Mouse (Mus musculus): ENCODE measurements around the gene Arhgap27. TPM values are rescaled to one million over a fixed set of nuclear protein-coding genes. Genes with fewer than 3 reads are reported as not detected.

The Arhgap27 gene
- polyA plus RNA-seq, 1 experiment from 2014 or later: 40.2 TPM

GRCm38 (mm10) chr11:103334925-103335324 lies 28.6 kb downstream of the Arhgap27 start:
- no peak overlapping the region for H3K9ac ChIP-seq (ENCODE audit: low read depth, low read length)
- no peaks in the 10 kb centered on the region for H3K9me3 ChIP-seq (ENCODE audit: control insufficient read depth, low read length)
- H3K4me3 ChIP-seq (ENCODE audit: low read length): no peak overlapping the region
- peaks cover 3% of the 10 kb centered on the region; the same call in 1 of the 2 replicates for H3K36me3 ChIP-seq (ENCODE audit: control insufficient read depth, insufficient read depth, low read length)
- peaks cover 19% of the 10 kb centered on the region for H3K4me1 ChIP-seq (ENCODE audit: control insufficient read depth, insufficient read depth, low read length)
- WGBS: 85% methylated on average over 9 of the region's 9 CpGs
- no peaks in the 10 kb centered on the region for H3K27me3 ChIP-seq (replicated peaks; ENCODE audit: control insufficient read depth, insufficient read depth, low read length)
- no peak for ATAC-seq
- no peak overlapping the region for H3K4me2 ChIP-seq (ENCODE audit: low read depth, low read length)
- no peak overlapping the region for H3K27ac ChIP-seq (ENCODE audit: low read length)

GRCm38 (mm10) chr11:103333719-103334398 lies 29.6 kb downstream of the Arhgap27 start:
- Histone ChIP-seq H3K27ac (ENCODE audit: low read length) (no peak overlapping the region), H3K9ac (ENCODE audit: low read depth, low read length) (0 out of 2 replicates have a peak overlapping the region, but pooled peaks have one; percentile 21), H3K4me2 (ENCODE audit: low read depth, low read length) (peak overlapping the region; percentile 50; the same call in 1 of the 2 replicates), H3K9me3 (ENCODE audit: control insufficient read depth, low read length) (no peaks in the 10 kb centered on the region), H3K4me3 (ENCODE audit: low read length) (peak overlapping the region; percentile 28; the same call in 1 of the 2 replicates), H3K36me3 (ENCODE audit: control insufficient read depth, insufficient read depth, low read length) (peaks cover 3% of the 10 kb centered on the region; the same call in 1 of the 2 replicates), H3K4me1 (ENCODE audit: control insufficient read depth, insufficient read depth, low read length) (peaks cover 17% of the 10 kb centered on the region; the same call in 1 of the 2 replicates), H3K27me3 (replicated peaks; ENCODE audit: control insufficient read depth, insufficient read depth, low read length) (no peaks in the 10 kb centered on the region)
- ATAC-seq: 0 out of 2 replicates have a peak, but pooled peaks have one; percentile 29
- 24% methylated on average over 40 of the region's 40 CpGs for WGBS

GRCm38 (mm10) chr11:103332890-103333651 lies 30.4 kb downstream of the Arhgap27 start:
- Histone ChIP-seq H3K27ac (ENCODE audit: low read length) (no peak overlapping the region), H3K4me1 (ENCODE audit: control insufficient read depth, insufficient read depth, low read length) (peaks cover 15% of the 10 kb centered on the region; the same call in 1 of the 2 replicates), H3K4me3 (ENCODE audit: low read length) (peak overlapping the region; percentile 28), H3K9me3 (ENCODE audit: control insufficient read depth, low read length) (no peaks in the 10 kb centered on the region), H3K36me3 (ENCODE audit: control insufficient read depth, insufficient read depth, low read length) (peaks cover 3% of the 10 kb centered on the region; the same call in 1 of the 2 replicates), H3K9ac (ENCODE audit: low read depth, low read length) (peak overlapping the region; percentile 25; the same call in 1 of the 2 replicates), H3K27me3 (replicated peaks; ENCODE audit: control insufficient read depth, insufficient read depth, low read length) (no peaks in the 10 kb centered on the region), H3K4me2 (ENCODE audit: low read depth, low read length) (peak overlapping the region; percentile 50)
- 43% methylated on average over 34 of the region's 34 CpGs for WGBS
- peak; percentile 20; the same call in 1 of the 2 replicates for ATAC-seq

GRCm38 (mm10) chr11:103332186-103332889 lies 31.2 kb downstream of the Arhgap27 start:
- WGBS: 34% methylated on average over 18 of the region's 18 CpGs
- H3K4me1 ChIP-seq (ENCODE audit: control insufficient read depth, insufficient read depth, low read length): peaks cover 15% of the 10 kb centered on the region; the same call in 1 of the 2 replicates
- H3K27me3 ChIP-seq (replicated peaks; ENCODE audit: control insufficient read depth, insufficient read depth, low read length): no peaks in the 10 kb centered on the region
- no peaks in the 10 kb centered on the region for H3K9me3 ChIP-seq (ENCODE audit: control insufficient read depth, low read length)
- peak; percentile 34 for ATAC-seq
- peaks cover 3% of the 10 kb centered on the region; the same call in 1 of the 2 replicates for H3K36me3 ChIP-seq (ENCODE audit: control insufficient read depth, insufficient read depth, low read length)
- peak overlapping the region; percentile 50 for H3K4me2 ChIP-seq (ENCODE audit: low read depth, low read length)
- 0 out of 2 replicates have a peak overlapping the region, but pooled peaks have one; percentile 24 for H3K9ac ChIP-seq (ENCODE audit: low read depth, low read length)
- H3K27ac ChIP-seq (ENCODE audit: low read length): no peak overlapping the region; the same call in 1 of the 2 replicates
- peak overlapping the region; percentile 28; the same call in 1 of the 2 replicates for H3K4me3 ChIP-seq (ENCODE audit: low read length)

DNA sequence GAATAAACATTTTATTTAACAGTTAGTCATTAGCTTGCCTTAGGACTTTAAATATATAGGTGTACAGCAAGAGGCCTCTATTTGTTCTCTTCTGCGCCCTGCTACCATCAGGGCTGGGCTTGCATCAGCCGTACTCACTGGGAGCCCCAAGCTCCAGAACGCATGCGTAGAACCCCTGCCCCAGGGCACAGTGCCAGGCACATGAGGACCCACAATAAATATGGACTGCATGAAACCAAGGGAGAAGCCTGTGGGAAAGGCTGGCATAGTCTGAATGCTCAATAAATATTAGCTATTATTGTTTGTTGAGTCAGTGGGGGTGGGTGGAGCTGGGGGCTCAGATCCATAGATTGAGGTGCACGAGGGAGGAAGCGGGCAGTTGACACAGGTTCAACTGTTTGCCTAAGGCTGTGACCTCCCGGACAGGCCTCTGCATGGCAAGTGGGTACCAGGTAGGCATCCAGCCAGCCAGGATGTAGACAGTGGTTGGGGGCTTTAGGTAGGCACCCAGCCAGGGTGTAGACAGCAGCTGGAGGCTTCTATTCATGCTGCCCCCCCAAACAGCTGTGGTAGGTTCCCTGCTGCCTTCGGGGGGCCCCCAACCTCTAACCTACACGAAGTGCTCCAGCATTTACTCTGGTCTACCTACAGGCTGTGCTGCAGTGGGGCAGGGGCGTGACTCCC lies 31.8 kb downstream of the Arhgap27 start:
- H3K27me3 ChIP-seq (replicated peaks; ENCODE audit: control insufficient read depth, insufficient read depth, low read length): no peaks in the 10 kb centered on the region

GRCm38 (mm10) chr11:103330651-103331319 lies 32.7 kb downstream of the Arhgap27 start:
- Histone ChIP-seq H3K4me1 (ENCODE audit: control insufficient read depth, insufficient read depth, low read length) (peaks cover 14% of the 10 kb centered on the region; the same call in 1 of the 2 replicates), H3K9ac (ENCODE audit: low read depth, low read length) (no peak overlapping the region), H3K4me2 (ENCODE audit: low read depth, low read length) (no peak overlapping the region), H3K9me3 (ENCODE audit: control insufficient read depth, low read length) (no peaks in the 10 kb centered on the region), H3K27ac (ENCODE audit: low read length) (no peak overlapping the region), H3K36me3 (ENCODE audit: control insufficient read depth, insufficient read depth, low read length) (no peaks in the 10 kb centered on the region), H3K27me3 (replicated peaks; ENCODE audit: control insufficient read depth, insufficient read depth, low read length) (no peaks in the 10 kb centered on the region), H3K4me3 (ENCODE audit: low read length) (no peak overlapping the region)
- 69% methylated on average over 7 of the region's 7 CpGs for WGBS
- ATAC-seq: no peak

More for the DNA sequence above, 31.8 kb downstream of the Arhgap27 start:
- peaks cover 3% of the 10 kb centered on the region; the same call in 1 of the 2 replicates for H3K36me3 ChIP-seq (ENCODE audit: control insufficient read depth, insufficient read depth, low read length)
- H3K4me1 ChIP-seq (ENCODE audit: control insufficient read depth, insufficient read depth, low read length): peaks cover 15% of the 10 kb centered on the region; the same call in 1 of the 2 replicates
- 92% methylated on average over 10 of the region's 10 CpGs for WGBS
- H3K4me3 ChIP-seq (ENCODE audit: low read length): no peak overlapping the region
- no peak for ATAC-seq
- no peak overlapping the region for H3K4me2 ChIP-seq (ENCODE audit: low read depth, low read length)
- peak overlapping the region; percentile 24; the same call in 1 of the 2 replicates for H3K9ac ChIP-seq (ENCODE audit: low read depth, low read length)
- H3K27ac ChIP-seq (ENCODE audit: low read length): no peak overlapping the region
- no peaks in the 10 kb centered on the region for H3K9me3 ChIP-seq (ENCODE audit: control insufficient read depth, low read length)

- no peak overlapping the region for H3K4me3 ChIP-seq (ENCODE audit: low read length)
- no peaks in the 10 kb centered on the region for H3K27me3 ChIP-seq (replicated peaks; ENCODE audit: control insufficient read depth, insufficient read depth, low read length)
- ATAC-seq: no peak
- no peak overlapping the region for H3K4me2 ChIP-seq (ENCODE audit: low read depth, low read length)
- H3K36me3 ChIP-seq (ENCODE audit: control insufficient read depth, insufficient read depth, low read length): no peaks in the 10 kb centered on the region
- WGBS: 21% methylated on average over 5 of the region's 5 CpGs
- H3K9ac ChIP-seq (ENCODE audit: low read depth, low read length): no peak overlapping the region
- no peaks in the 10 kb centered on the region for H3K4me1 ChIP-seq (ENCODE audit: control insufficient read depth, insufficient read depth, low read length)
- H3K9me3 ChIP-seq (ENCODE audit: control insufficient read depth, low read length): no peaks in the 10 kb centered on the region
- H3K27ac ChIP-seq (ENCODE audit: low read length): no peak overlapping the region
Observed at GRCm38 (mm10) chr11:103326950-103327349, 36.5 kb downstream of the Arhgap27 start.

DNA sequence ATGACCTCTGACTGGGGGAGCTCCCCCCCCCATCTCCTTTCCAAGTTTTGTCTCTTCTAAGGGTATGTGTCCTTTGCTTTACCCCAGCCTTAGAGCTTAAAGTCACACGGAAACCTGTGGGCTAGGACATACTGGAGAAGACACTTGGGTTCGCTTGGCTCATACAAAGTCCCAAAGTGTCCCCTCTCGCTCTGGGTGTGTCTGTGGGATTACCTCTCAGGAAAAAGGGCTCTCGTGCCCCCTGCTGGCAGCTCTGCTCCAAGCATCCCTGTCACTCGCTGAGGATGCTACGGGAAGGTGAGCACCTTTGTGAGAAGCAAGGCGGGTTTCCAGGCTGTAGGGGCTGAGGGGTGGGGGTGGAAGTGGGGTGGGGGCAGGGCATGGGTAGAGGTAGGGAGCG lies 38.3 kb downstream of the Arhgap27 start:
- Histone ChIP-seq H3K4me3 (ENCODE audit: low read length) (no peak overlapping the region), H3K27me3 (replicated peaks; ENCODE audit: control insufficient read depth, insufficient read depth, low read length) (no peaks in the 10 kb centered on the region), H3K9ac (ENCODE audit: low read depth, low read length) (no peak overlapping the region), H3K9me3 (ENCODE audit: control insufficient read depth, low read length) (no peaks in the 10 kb centered on the region), H3K4me2 (ENCODE audit: low read depth, low read length) (no peak overlapping the region), H3K36me3 (ENCODE audit: control insufficient read depth, insufficient read depth, low read length) (no peaks in the 10 kb centered on the region), H3K27ac (ENCODE audit: low read length) (no peak overlapping the region), H3K4me1 (ENCODE audit: control insufficient read depth, insufficient read depth, low read length) (no peaks in the 10 kb centered on the region)
- ATAC-seq: peak; percentile 54; the same call in 1 of the 2 replicates
- 9% methylated on average over 8 of the region's 8 CpGs for WGBS
